Mouse (Mus musculus) brown adipose tissue, adult 24 weeks (tissue): ENCODE results near the gene Lep. TPM values are rescaled to one million over a fixed set of nuclear protein-coding genes. Genes with fewer than 3 reads are reported as not detected.
A peak's percentile ranks its signal among the peaks of the same experiment; 100 is the strongest.

Experiments used
- H3K27ac ChIP-seq: fragments of 200-500 bp; replicated peaks from 2 replicates; pipeline ENCODE4 v1.5.1; 2012; ENCODE audit warnings: low read depth, mild to moderate bottlenecking, low read length
- H3K4me1 ChIP-seq: fragments of 200-500 bp; 2 replicates; pipeline ENCODE4 v1.6.1; 2012; ENCODE audit warnings: low read length, mixed read lengths; ENCODE audit not compliant: control insufficient read depth, insufficient read depth, insufficient read length
- H3K4me3 ChIP-seq: fragments of 200-500 bp; 2 replicates; pipeline ENCODE4 v1.5.1; 2012; ENCODE audit warnings: low read depth, mild to moderate bottlenecking, low read length, moderate library complexity; ENCODE audit not compliant: insufficient read depth
- polyA plus RNA-seq: library from polyadenylated mRNA; stranded (reverse); fragments of >200 nt; gene quantifications from 2 replicates; pipeline ENCODE4 v1.2.4, GENCODE M21; 2012; ENCODE audit not compliant: missing spikeins, insufficient read depth, insufficient read length

Lep gene
- polyA plus RNA-seq, 1 experiment: 83.0 TPM

GRCm38 (mm10) chr6:29031216-29031615 is 28.8 kb upstream of the Lep start:
- peak overlapping the region; percentile 90 for H3K27ac ChIP-seq

GRCm38 (mm10) chr6:29031704-29032310 is 28.2 kb upstream of the Lep start:
- Histone ChIP-seq H3K27ac (peak overlapping the region; percentile 91), H3K4me1 (peaks cover 6% of the 10 kb centered on the region), H3K4me3 (peak overlapping the region; percentile 27)

More at GRCm38 (mm10) chr6:29031216-29031615, 28.8 kb upstream of the Lep start:
- Histone ChIP-seq H3K4me3 (no peak overlapping the region), H3K4me1 (peaks cover 6% of the 10 kb centered on the region)

GRCm38 (mm10) chr6:29032411-29032810 is 27.6 kb upstream of the Lep start:
- H3K4me3 ChIP-seq: peak overlapping the region; percentile 27; the same call in 1 of the 2 replicates
- H3K4me1 ChIP-seq: peaks cover 6% of the 10 kb centered on the region
- H3K27ac ChIP-seq: peak overlapping the region; percentile 91

GRCm38 (mm10) chr6:29033981-29034646 is 25.9 kb upstream of the Lep start:
- H3K27ac ChIP-seq: no peak overlapping the region
- peaks cover 6% of the 10 kb centered on the region for H3K4me1 ChIP-seq
- H3K4me3 ChIP-seq: no peak overlapping the region

GRCm38 (mm10) chr6:29036698-29037097 is 23.3 kb upstream of the Lep start:
- peaks cover 6% of the 10 kb centered on the region; the same call in 1 of the 2 replicates for H3K4me1 ChIP-seq
- H3K4me3 ChIP-seq: no peak overlapping the region
- H3K27ac ChIP-seq: no peak overlapping the region

- Histone ChIP-seq H3K27ac (no peak overlapping the region), H3K4me3 (no peak overlapping the region), H3K4me1 (no peaks in the 10 kb centered on the region)
These were observed 19.8 kb upstream of the Lep start for GRCm38 (mm10) chr6:29040266-29040665.

- H3K4me1 ChIP-seq: no peaks in the 10 kb centered on the region
- peak overlapping the region; percentile 82 for H3K27ac ChIP-seq
These were observed 16.0 kb upstream of the Lep start for GRCm38 (mm10) chr6:29044029-29044428.

GRCm38 (mm10) chr6:29049926-29050325 is 10.1 kb upstream of the Lep start:
- H3K4me1 ChIP-seq: no peaks in the 10 kb centered on the region
- no peak overlapping the region for H3K27ac ChIP-seq
- no peak overlapping the region for H3K4me3 ChIP-seq

More at GRCm38 (mm10) chr6:29044029-29044428, 16.0 kb upstream of the Lep start:
- no peak overlapping the region for H3K4me3 ChIP-seq

GRCm38 (mm10) chr6:29052188-29052587 is 7.8 kb upstream of the Lep start:
- Histone ChIP-seq H3K27ac (no peak overlapping the region), H3K4me3 (no peak overlapping the region)

GRCm38 (mm10) chr6:29053181-29053580 is 6.8 kb upstream of the Lep start:
- H3K27ac ChIP-seq: no peak overlapping the region
- no peak overlapping the region for H3K4me3 ChIP-seq
- H3K4me1 ChIP-seq: no peaks in the 10 kb centered on the region

More at GRCm38 (mm10) chr6:29052188-29052587, 7.8 kb upstream of the Lep start:
- no peaks in the 10 kb centered on the region for H3K4me1 ChIP-seq

GRCm38 (mm10) chr6:29056377-29056776 is 3.6 kb upstream of the Lep start:
- no peak overlapping the region for H3K4me3 ChIP-seq
- no peak overlapping the region for H3K27ac ChIP-seq
- H3K4me1 ChIP-seq: no peaks in the 10 kb centered on the region

- H3K4me1 ChIP-seq: 0 out of 2 replicates have a peak, but pooled peaks cover 2% of the 10 kb centered on the region
- H3K27ac ChIP-seq: 0 out of 2 replicates have a peak overlapping the region, but pooled peaks have one; percentile 6
These were observed 6.4 kb downstream of the Lep start for GRCm38 (mm10) chr6:29066389-29066790.

GRCm38 (mm10) chr6:29072258-29072657 is 12.2 kb downstream of the Lep start:
- Histone ChIP-seq H3K4me1 (peaks cover 8% of the 10 kb centered on the region), H3K27ac (no peak overlapping the region), H3K4me3 (no peak overlapping the region)

More at GRCm38 (mm10) chr6:29066389-29066790, 6.4 kb downstream of the Lep start:
- no peak overlapping the region for H3K4me3 ChIP-seq

- no peak overlapping the region for H3K4me3 ChIP-seq
- H3K27ac ChIP-seq: peak overlapping the region; percentile 38; the same call in 1 of the 2 replicates
These were observed 13.6 kb downstream of the Lep start for GRCm38 (mm10) chr6:29073462-29074132.

GRCm38 (mm10) chr6:29074133-29074469 is 14.1 kb downstream of the Lep start:
- Histone ChIP-seq H3K4me1 (peaks cover 8% of the 10 kb centered on the region), H3K4me3 (no peak overlapping the region), H3K27ac (no peak overlapping the region)

More at GRCm38 (mm10) chr6:29073462-29074132, 13.6 kb downstream of the Lep start:
- H3K4me1 ChIP-seq: peaks cover 8% of the 10 kb centered on the region
